In the genomic region with DNA sequence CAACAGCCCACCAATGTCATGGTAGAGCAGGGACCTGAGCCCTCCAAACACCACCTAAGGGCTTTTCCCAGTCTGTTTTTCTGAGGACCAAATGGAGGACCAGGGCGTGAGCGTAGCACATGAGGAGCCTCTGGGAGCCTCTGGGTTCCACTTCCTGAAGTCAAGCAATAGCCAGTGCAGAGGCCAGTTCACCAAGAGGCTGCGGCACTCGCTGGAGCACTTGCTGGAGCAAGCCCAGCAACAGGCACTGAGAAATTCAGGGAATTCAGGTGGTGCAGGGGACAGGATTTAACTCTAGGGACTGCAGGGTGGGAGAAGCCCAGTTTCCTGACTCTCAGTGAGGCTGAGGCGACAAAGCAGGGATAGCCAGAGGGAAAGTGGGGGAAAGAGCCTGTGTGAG, we compare ENCODE assay signal across 10 mouse cellular contexts. TPM values are rescaled to one million over a fixed set of nuclear protein-coding genes. Genes with fewer than 3 reads are reported as not detected.
A peak's percentile ranks its signal among the peaks of the same experiment; 100 is the strongest.
DNase-seq lines count a peak whose midpoint lies in the region; ATAC-seq and TF ChIP-seq lines count a peak whose summit lies in the region.
"Had no signal": no experiment of that assay in that cellular context is flagged by ENCODE, and none has a peak within 500 bp of the region (broad histone marks: within the 10 kb centered on the region; RNA-seq: fewer than 3 reads in every experiment).

No protein-coding gene starts in this region.

- no peak overlapping the region for H3K4me3 ChIP-seq in hindbrain, embryonic 13.5 days
- H3K4me3 ChIP-seq in hindbrain, embryonic 14.5 days (replicated peaks; ENCODE audit: low read length), result no peak overlapping the region
- no peak overlapping the region for H3K4me3 ChIP-seq in neural tube, embryonic 15.5 days (replicated peaks)
- H3K4me3 ChIP-seq in intestine, postnatal 0 days (ENCODE audit: low read depth, low read length), result no peak overlapping the region
- no peak overlapping the region for H3K4me3 ChIP-seq in stomach, embryonic 16.5 days (replicated peaks; ENCODE audit: low read length)
- H3K4me3 ChIP-seq: myocyte had no signal

- H3K4me2 ChIP-seq in hindbrain, embryonic 13.5 days, result no peak overlapping the region
- no peak overlapping the region for H3K4me2 ChIP-seq in hindbrain, embryonic 14.5 days (replicated peaks)
- no peak overlapping the region for H3K4me2 ChIP-seq in neural tube, embryonic 15.5 days
- no peak overlapping the region; the same call in 1 of the 2 replicates for H3K4me2 ChIP-seq in intestine, postnatal 0 days (replicated peaks; ENCODE audit: low read depth)
- H3K4me2 ChIP-seq in stomach, embryonic 16.5 days (ENCODE audit: low read depth, low read length), result 0 out of 2 replicates have a peak overlapping the region, but pooled peaks have one; percentile 35

- DNase-seq in hindbrain, embryonic 14.5 days (ENCODE audit: low spot score), result no peak
- DNase-seq in neural tube, embryonic 10.5 days (ENCODE audit: extremely low spot score, low spot score), result no peak
- no peak for DNase-seq in right cerebral cortex, postnatal 25 days
- DNase-seq in left cerebral cortex, postnatal 10 days (ENCODE audit: extremely low spot score in 1 of 2, low spot score in 2 of 2), result no peak

- intact Hi-C loops in left cerebral cortex, postnatal 10 days (cut with DNase I), result loop anchor here (5.0 kb wide), 1 partner anchor 44 kb away; a partner anchor contains a TSS

- H3K9ac ChIP-seq in hindbrain, embryonic 13.5 days, result no peak overlapping the region; the same call in 1 of the 2 replicates
- H3K9ac ChIP-seq in hindbrain, embryonic 14.5 days, result no peak overlapping the region
- H3K9ac ChIP-seq in neural tube, embryonic 15.5 days (replicated peaks), result no peak overlapping the region
- no peak overlapping the region for H3K9ac ChIP-seq in intestine, postnatal 0 days (ENCODE audit: low read depth, low read length)
- H3K9ac ChIP-seq in stomach, embryonic 16.5 days (ENCODE audit: low read length), result peak overlapping the region; percentile 57

- H3K27me3 ChIP-seq in hindbrain, embryonic 13.5 days, result no peaks in the 10 kb centered on the region; the same call in 1 of the 2 replicates
- H3K27me3 ChIP-seq in hindbrain, embryonic 14.5 days (ENCODE audit: control insufficient read depth, insufficient read depth, low read length), result no peaks in the 10 kb centered on the region
- H3K27me3 ChIP-seq in neural tube, embryonic 15.5 days (replicated peaks), result no peaks in the 10 kb centered on the region
- no peaks in the 10 kb centered on the region for H3K27me3 ChIP-seq in intestine, postnatal 0 days (replicated peaks; ENCODE audit: control insufficient read depth, insufficient read depth, low read length)
- no peaks in the 10 kb centered on the region for H3K27me3 ChIP-seq in stomach, embryonic 16.5 days (ENCODE audit: control insufficient read depth, insufficient read depth, low read length)
- H3K27me3 ChIP-seq: CH12.LX had no signal

- H3K27ac ChIP-seq in hindbrain, embryonic 13.5 days, result peak overlapping the region; percentile 25; the same call in 1 of the 2 replicates
- H3K27ac ChIP-seq in hindbrain, embryonic 14.5 days, result no peak overlapping the region
- H3K27ac ChIP-seq in neural tube, embryonic 15.5 days (replicated peaks), result peak overlapping the region; percentile 34
- H3K27ac ChIP-seq in intestine, postnatal 0 days (ENCODE audit: low read depth, low read length), result peak overlapping the region; percentile 50
- H3K27ac ChIP-seq in stomach, embryonic 16.5 days (ENCODE audit: low read length), result peak overlapping the region; percentile 95

- WGBS in hindbrain, embryonic 13.5 days, result 73% methylated on average over 5 of the region's 5 CpGs
- WGBS in hindbrain, embryonic 14.5 days, result 70% methylated on average over 5 of the region's 5 CpGs
- 69% methylated on average over 5 of the region's 5 CpGs for WGBS in neural tube, embryonic 15.5 days
- WGBS in intestine, postnatal 0 days, result 67% methylated on average over 5 of the region's 5 CpGs
- WGBS in stomach, embryonic 16.5 days, result 52% methylated on average over 5 of the region's 5 CpGs

- no peak for TF ChIP-seq CTCF in intestine, postnatal 0 days (IDR thresholded peaks at IDR 0.05; ENCODE audit: low read depth)

- no peaks in the 10 kb centered on the region for H3K9me3 ChIP-seq in hindbrain, embryonic 13.5 days
- no peaks in the 10 kb centered on the region for H3K9me3 ChIP-seq in hindbrain, embryonic 14.5 days (ENCODE audit: control insufficient read depth, low read length)
- H3K9me3 ChIP-seq in neural tube, embryonic 15.5 days (replicated peaks), result no peaks in the 10 kb centered on the region
- H3K9me3 ChIP-seq in intestine, postnatal 0 days (ENCODE audit: control insufficient read depth), result no peaks in the 10 kb centered on the region
- H3K9me3 ChIP-seq in stomach, embryonic 16.5 days (replicated peaks; ENCODE audit: control insufficient read depth, low read length), result no peaks in the 10 kb centered on the region

- ATAC-seq in hindbrain, embryonic 13.5 days (ENCODE audit: low FRiP score), result no peak
- no peak for ATAC-seq in hindbrain, embryonic 14.5 days (ENCODE audit: low FRiP score)
- no peak for ATAC-seq in neural tube, embryonic 15.5 days (ENCODE audit: low FRiP score)
- ATAC-seq in intestine, postnatal 0 days, result no peak
- no peak for ATAC-seq in stomach, embryonic 16.5 days (ENCODE audit: insufficient read depth, low FRiP score)

- H3K4me1 ChIP-seq in hindbrain, embryonic 13.5 days (replicated peaks), result 0 out of 2 replicates have a peak, but pooled peaks cover 5% of the 10 kb centered on the region
- no peaks in the 10 kb centered on the region for H3K4me1 ChIP-seq in hindbrain, embryonic 14.5 days (replicated peaks; ENCODE audit: control insufficient read depth, insufficient read depth, low read length)
- peaks cover 12% of the 10 kb centered on the region for H3K4me1 ChIP-seq in neural tube, embryonic 15.5 days
- peaks cover 3% of the 10 kb centered on the region; the same call in 1 of the 2 replicates for H3K4me1 ChIP-seq in intestine, postnatal 0 days (replicated peaks; ENCODE audit: control insufficient read depth, insufficient read depth, low read length)
- H3K4me1 ChIP-seq in stomach, embryonic 16.5 days (ENCODE audit: control insufficient read depth, insufficient read depth, low read length), result peaks cover 39% of the 10 kb centered on the region

- peaks cover 29% of the 10 kb centered on the region for H3K36me3 ChIP-seq in hindbrain, embryonic 13.5 days
- peaks cover 31% of the 10 kb centered on the region for H3K36me3 ChIP-seq in hindbrain, embryonic 14.5 days (replicated peaks; ENCODE audit: control insufficient read depth, insufficient read depth)
- H3K36me3 ChIP-seq in neural tube, embryonic 15.5 days, result peaks cover 28% of the 10 kb centered on the region
- H3K36me3 ChIP-seq in intestine, postnatal 0 days (ENCODE audit: control insufficient read depth, insufficient read depth), result peaks cover 18% of the 10 kb centered on the region
- no peaks in the 10 kb centered on the region for H3K36me3 ChIP-seq in stomach, embryonic 16.5 days (ENCODE audit: control insufficient read depth, insufficient read depth, low read length)

RNA-seq across cellular contexts. Expression of a gene that starts 10.5 kb away (rescaled TPM):
- 8.7 and 10.3 TPM in 2 replicates for polyA plus RNA-seq in hindbrain, embryonic 13.5 days (2015; fragmentation: Nextera tagmentation; extraction: Ambion mirVana)
- polyA plus RNA-seq in hindbrain, embryonic 14.5 days (2014; fragmentation: Nextera tagmentation; extraction: Ambion mirVana), result 12.9 and 14.3 TPM in 2 replicates
- polyA plus RNA-seq in neural tube, embryonic 15.5 days (2015; fragmentation: Nextera tagmentation; extraction: Ambion mirVana), result 11.6 and 12.2 TPM in 2 replicates
- polyA plus RNA-seq in intestine, postnatal 0 days (2015; fragmentation: Nextera tagmentation; extraction: Ambion mirVana), result 3.7 and 5.0 TPM in 2 replicates
- 10.4 and 11.2 TPM in 2 replicates for polyA plus RNA-seq in stomach, embryonic 16.5 days (2015; fragmentation: Nextera tagmentation; extraction: Ambion mirVana)
- 10 to 100 TPM; 31.4 to 34.0 TPM for total RNA-seq in left cerebral cortex, postnatal 10 days (2021)

RNA-seq across cellular contexts. Expression of a gene that starts 23.2 kb away (rescaled TPM):
- 179 and 185 TPM in 2 replicates for polyA plus RNA-seq in hindbrain, embryonic 13.5 days (2015; fragmentation: Nextera tagmentation; extraction: Ambion mirVana)
- polyA plus RNA-seq in hindbrain, embryonic 14.5 days (2014; fragmentation: Nextera tagmentation; extraction: Ambion mirVana), result 170 and 177 TPM in 2 replicates
- polyA plus RNA-seq in neural tube, embryonic 15.5 days (2015; fragmentation: Nextera tagmentation; extraction: Ambion mirVana), result 164 and 193 TPM in 2 replicates
- polyA plus RNA-seq in intestine, postnatal 0 days (2015; fragmentation: Nextera tagmentation; extraction: Ambion mirVana), result 97.0 and 100 TPM in 2 replicates
- polyA plus RNA-seq in stomach, embryonic 16.5 days (2015; fragmentation: Nextera tagmentation; extraction: Ambion mirVana), result 208 and 211 TPM in 2 replicates
- 100 to 1,000 TPM in 1 of 2 experiments, 10 to 100 TPM in 1; 95.5 to 100 TPM for total RNA-seq in left cerebral cortex, postnatal 10 days (2021)

RNA-seq across cellular contexts. Expression of a gene that starts 35.5 kb away (rescaled TPM):
- 50.4 and 51.5 TPM in 2 replicates for polyA plus RNA-seq in hindbrain, embryonic 13.5 days (2015; fragmentation: Nextera tagmentation; extraction: Ambion mirVana)
- polyA plus RNA-seq in hindbrain, embryonic 14.5 days (2014; fragmentation: Nextera tagmentation; extraction: Ambion mirVana), result 42.2 and 53.1 TPM in 2 replicates
- 52.4 and 52.8 TPM in 2 replicates for polyA plus RNA-seq in neural tube, embryonic 15.5 days (2015; fragmentation: Nextera tagmentation; extraction: Ambion mirVana)
- polyA plus RNA-seq in intestine, postnatal 0 days (2015; fragmentation: Nextera tagmentation; extraction: Ambion mirVana), result 44.1 and 48.8 TPM in 2 replicates
- 35.7 and 35.8 TPM in 2 replicates for polyA plus RNA-seq in stomach, embryonic 16.5 days (2015; fragmentation: Nextera tagmentation; extraction: Ambion mirVana)
- 10 to 100 TPM; 17.9 to 20.1 TPM for total RNA-seq in left cerebral cortex, postnatal 10 days (2021)

RNA-seq across cellular contexts. Expression of a gene that starts 42.6 kb away (rescaled TPM):
- 263 and 295 TPM in 2 replicates for polyA plus RNA-seq in hindbrain, embryonic 13.5 days (2015; fragmentation: Nextera tagmentation; extraction: Ambion mirVana)
- 273 and 298 TPM in 2 replicates for polyA plus RNA-seq in hindbrain, embryonic 14.5 days (2014; fragmentation: Nextera tagmentation; extraction: Ambion mirVana)
- polyA plus RNA-seq in neural tube, embryonic 15.5 days (2015; fragmentation: Nextera tagmentation; extraction: Ambion mirVana), result 248 and 249 TPM in 2 replicates
- polyA plus RNA-seq in intestine, postnatal 0 days (2015; fragmentation: Nextera tagmentation; extraction: Ambion mirVana), result 256 and 266 TPM in 2 replicates
- 281 and 302 TPM in 2 replicates for polyA plus RNA-seq in stomach, embryonic 16.5 days (2015; fragmentation: Nextera tagmentation; extraction: Ambion mirVana)
- 100 to 1,000 TPM; 123 to 124 TPM for total RNA-seq in left cerebral cortex, postnatal 10 days (2021)

RNA-seq across cellular contexts. Expression of a gene that starts 42.8 kb away (rescaled TPM):
- 15.3 and 22.1 TPM in 2 replicates for polyA plus RNA-seq in hindbrain, embryonic 13.5 days (2015; fragmentation: Nextera tagmentation; extraction: Ambion mirVana)
- polyA plus RNA-seq in hindbrain, embryonic 14.5 days (2014; fragmentation: Nextera tagmentation; extraction: Ambion mirVana), result 18.3 and 19.1 TPM in 2 replicates
- 11.3 and 12.6 TPM in 2 replicates for polyA plus RNA-seq in neural tube, embryonic 15.5 days (2015; fragmentation: Nextera tagmentation; extraction: Ambion mirVana)
- polyA plus RNA-seq in intestine, postnatal 0 days (2015; fragmentation: Nextera tagmentation; extraction: Ambion mirVana), result 4.2 and 5.2 TPM in 2 replicates
- 6.9 and 7.3 TPM in 2 replicates for polyA plus RNA-seq in stomach, embryonic 16.5 days (2015; fragmentation: Nextera tagmentation; extraction: Ambion mirVana)
- 10 to 100 TPM; 12.2 to 16.5 TPM for total RNA-seq in left cerebral cortex, postnatal 10 days (2021)
